Mouse (Mus musculus) olfactory bulb, adult 2 months (tissue): ENCODE results near the gene Esr2. TPM values are rescaled to one million over a fixed set of nuclear protein-coding genes. Genes with fewer than 3 reads are reported as not detected.
"Not testable (repeated sequence)": the region's sequence is repeated elsewhere in the genome, so short reads cannot be mapped to it uniquely, and the experiment has no call there.

ENCODE experiments used
- H3K27ac ChIP-seq: fragments of 200-500 bp; 2 replicates; pipeline ENCODE4 v1.5.1; 2012; ENCODE audit warnings: low read depth, low read length; ENCODE audit not compliant: insufficient read depth
- H3K4me1 ChIP-seq: fragments of 200-500 bp; 2 replicates; pipeline ENCODE4 v1.6.1; 2012; ENCODE audit warnings: low read length; ENCODE audit not compliant: control insufficient read depth, insufficient read depth
- H3K4me3 ChIP-seq: fragments of 200-500 bp; 2 replicates; pipeline ENCODE4 v1.5.1; 2012; ENCODE audit warnings: mild to moderate bottlenecking, low read depth, low read length, moderate library complexity; ENCODE audit not compliant: insufficient read depth
- CTCF ChIP-seq: fragments of 200-500 bp; IDR thresholded peaks from 2 replicates; pipeline ENCODE4 v1.5.1; 2012; ENCODE audit warnings: low read depth, mild to moderate bottlenecking, low read length, moderate library complexity; ENCODE audit not compliant: insufficient read depth
- POLR2A ChIP-seq: fragments of 200-500 bp; IDR thresholded peaks from 2 replicates; pipeline ENCODE4 v1.6.1; 2012; ENCODE audit warnings: mild to moderate bottlenecking, low read depth, low read length, moderate library complexity; ENCODE audit not compliant: insufficient read depth
- WGBS: fragments of 180-500 bp; shearing (Covaris S2); methylation state at CpG from one replicate; pipeline ENCODE4 v1.1.7; 2018; 5-methylcytosine and 5-hydroxymethylcytosine counted together
- polyA plus RNA-seq: library from polyadenylated mRNA; stranded (reverse); fragments of >200 nt; gene quantifications from 2 replicates; pipeline ENCODE4 v1.2.4, GENCODE M21; 2012; ENCODE audit warnings: low replicate concordance; ENCODE audit not compliant: missing spikeins, insufficient read depth, insufficient read length

Esr2 gene
- not detected in 2 replicates for polyA plus RNA-seq

DNA sequence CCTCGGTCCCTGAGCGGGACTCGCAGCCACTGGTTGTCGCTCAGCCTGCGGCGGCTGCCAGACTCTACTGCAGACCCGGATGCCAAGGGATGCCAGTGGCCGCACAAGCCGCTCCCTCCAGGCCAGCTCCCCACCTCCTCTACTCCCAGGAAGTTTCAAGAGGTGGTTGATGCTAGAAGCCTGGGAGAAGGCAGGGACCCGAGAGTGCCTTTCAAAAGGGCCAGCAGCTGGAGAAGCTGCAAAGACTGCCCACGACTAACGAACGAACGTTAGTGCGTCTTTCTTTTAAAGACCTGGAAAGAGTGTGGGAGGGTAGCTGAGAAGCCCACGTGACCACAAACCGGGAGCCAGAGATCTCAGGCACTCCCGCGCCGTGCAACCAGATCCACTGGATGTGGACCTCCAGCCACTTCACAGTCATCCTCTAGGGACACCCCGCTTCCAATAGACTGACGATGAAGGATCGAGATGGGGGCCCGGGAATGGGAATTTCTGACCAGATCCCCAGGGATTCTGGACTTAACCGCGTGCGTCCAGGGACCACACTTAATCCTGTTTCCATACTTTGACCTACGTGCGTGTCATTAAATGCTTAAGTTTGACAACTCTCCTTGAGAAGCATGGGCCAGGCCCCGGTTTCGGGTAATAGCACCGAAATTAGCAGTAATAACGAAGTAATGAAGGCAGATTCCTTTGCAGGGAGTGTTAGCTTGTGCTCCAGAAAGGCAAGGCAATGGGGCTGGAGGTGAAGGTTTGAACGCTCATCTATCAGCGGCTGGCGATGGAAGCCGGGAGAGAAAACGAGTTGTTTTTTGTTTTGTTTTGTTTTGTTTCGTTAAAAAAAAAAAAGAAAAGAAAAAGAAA is at the start of gene Esr2:
Gene Esr2, minus strand, starts transcription at position 260 of the 864 bp plus-strand sequence.
- 2% methylated on average over 39 of the region's 39 CpGs for WGBS
- H3K4me3 ChIP-seq, result peak within 1 kb of the TSS; percentile 38
- H3K4me1 ChIP-seq, result peaks cover 6% of the 10 kb centered on the region; the same call in 1 of the 2 replicates
- H3K27ac ChIP-seq, result no peak within 1 kb of the TSS
- no peak for TF ChIP-seq CTCF
- no peak for TF ChIP-seq POLR2A

DNA sequence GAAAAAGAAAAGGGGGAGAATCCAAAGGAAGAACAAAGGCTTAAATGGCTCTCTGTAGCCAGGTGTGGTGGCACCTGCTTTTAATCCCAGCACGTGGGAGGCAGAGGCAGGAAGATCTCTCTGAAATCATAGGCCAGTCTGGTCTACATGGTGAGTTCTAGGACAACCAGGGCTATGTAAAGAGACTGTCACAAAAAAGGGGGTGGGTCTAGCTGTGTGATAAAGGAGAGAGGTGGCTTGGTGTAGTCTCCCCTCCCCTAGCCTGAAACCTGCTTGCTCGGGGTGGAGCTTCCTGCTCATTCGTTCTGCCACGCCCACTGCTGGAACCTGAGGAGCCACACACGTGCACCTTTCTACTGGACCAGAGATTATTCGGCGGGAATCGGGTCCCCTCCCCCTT is 45.0 kb upstream of the Esr2 start:
- 69% methylated on average over 4 of the region's 8 CpGs for WGBS
- H3K4me1 ChIP-seq, result not testable (repeated sequence)

DNA sequence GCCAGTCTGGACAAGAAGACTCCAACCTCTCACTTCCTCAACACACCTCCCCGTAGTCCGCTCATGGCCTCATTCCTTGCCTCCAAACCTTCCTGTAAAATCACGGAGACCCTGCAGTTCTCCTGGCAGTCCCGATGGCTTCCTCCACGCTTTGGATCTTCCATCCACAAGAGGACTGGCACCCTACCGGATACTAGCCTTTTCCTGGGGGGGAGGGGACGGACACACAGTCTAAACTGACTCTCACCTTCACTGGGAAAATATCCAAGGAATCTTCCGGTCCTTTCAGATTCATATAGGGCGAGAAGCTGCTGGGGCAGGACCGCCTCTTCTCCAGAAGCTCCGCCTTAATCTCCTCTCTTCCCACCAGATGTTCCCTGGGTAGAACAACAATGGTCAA is 39.7 kb upstream of the Esr2 start:
- TF ChIP-seq POLR2A (no peak), CTCF (no peak)
- Histone ChIP-seq H3K27ac (no peak overlapping the region), H3K4me3 (no peak overlapping the region), H3K4me1 (no peaks in the 10 kb centered on the region)
- 78% methylated on average over 11 of the region's 11 CpGs for WGBS

More for the DNA sequence above, 45.0 kb upstream of the Esr2 start:
- not testable (repeated sequence) for H3K27ac ChIP-seq, H3K4me3 ChIP-seq

DNA sequence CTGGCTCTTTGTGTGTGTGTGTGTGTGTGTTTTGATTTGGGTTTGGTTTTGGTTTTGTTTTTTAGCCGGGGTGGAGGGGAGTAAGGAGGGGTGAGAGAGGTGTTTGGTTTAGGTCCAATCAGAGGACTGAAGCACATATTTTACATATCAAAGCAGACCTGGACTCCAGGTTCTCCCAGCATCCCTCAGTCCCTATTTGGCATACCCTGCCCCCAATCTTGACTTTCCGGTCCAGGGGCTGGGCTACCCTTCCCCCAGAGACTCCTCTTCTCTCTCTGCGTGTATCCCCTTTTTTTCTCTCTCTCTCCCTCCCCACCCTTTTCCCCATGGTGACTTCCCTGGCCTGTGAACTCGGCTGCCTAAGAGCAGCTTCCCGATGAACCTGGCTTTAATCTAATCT is 38.1 kb upstream of the Esr2 start:
- Histone ChIP-seq H3K27ac (no peak overlapping the region), H3K4me1 (no peaks in the 10 kb centered on the region), H3K4me3 (no peak overlapping the region)
- WGBS, result 53% methylated on average over 5 of the region's 5 CpGs
- TF ChIP-seq CTCF, result no peak
- no peak for TF ChIP-seq POLR2A

DNA sequence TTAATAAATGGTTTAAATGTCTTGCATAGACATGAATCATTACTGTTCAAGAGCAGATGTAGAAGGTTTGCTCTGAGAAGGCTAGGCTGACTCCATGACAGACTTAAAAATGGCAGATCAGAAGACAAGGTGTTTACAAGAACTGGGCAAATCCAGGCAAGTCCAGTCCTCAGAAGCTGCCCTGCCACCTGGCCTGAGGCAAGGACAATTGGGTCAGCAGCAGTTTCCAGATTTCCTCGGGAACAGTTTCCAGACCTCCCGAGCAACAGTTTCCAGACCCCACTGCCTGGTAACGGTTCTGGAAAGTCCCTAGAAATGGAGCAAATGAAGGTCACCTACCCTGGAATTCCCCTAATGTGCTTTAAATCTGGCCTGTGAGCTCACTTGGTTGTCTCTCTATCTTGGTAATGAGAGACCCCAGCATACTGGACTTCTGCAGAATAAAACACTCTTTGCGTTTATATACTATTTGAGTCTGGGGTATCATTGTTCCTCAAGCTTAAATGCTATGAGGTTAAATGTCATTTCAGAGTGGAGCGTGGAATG is 32.4 kb upstream of the Esr2 start:
- no peaks in the 10 kb centered on the region for H3K4me1 ChIP-seq
- 92% methylated on average over 5 of the region's 5 CpGs for WGBS
- TF ChIP-seq POLR2A, result no peak
- H3K27ac ChIP-seq, result no peak overlapping the region
- H3K4me3 ChIP-seq, result no peak overlapping the region

DNA sequence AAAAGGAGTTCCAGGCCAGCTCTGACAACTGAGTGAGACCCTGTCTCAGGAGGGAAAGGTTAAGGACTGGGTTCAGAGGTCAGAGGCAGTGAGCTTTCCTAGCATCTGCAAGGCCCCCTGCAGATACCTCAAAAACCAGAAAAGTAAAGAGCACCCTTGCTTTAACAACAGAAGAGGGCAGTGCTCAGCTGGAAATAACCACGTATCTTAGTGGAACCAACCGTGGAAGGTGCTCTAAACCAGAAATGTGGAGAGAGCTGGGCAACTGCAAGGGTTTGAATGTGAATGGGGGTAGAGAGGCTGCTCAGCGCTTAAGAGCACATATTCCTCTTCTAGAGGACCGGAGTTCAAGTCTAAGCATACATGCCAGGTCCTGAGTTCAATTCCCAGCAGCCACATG is 23.3 kb upstream of the Esr2 start:
- WGBS, result 85% methylated on average over 4 of the region's 4 CpGs
- TF ChIP-seq POLR2A (no peak), CTCF (no peak)

DNA sequence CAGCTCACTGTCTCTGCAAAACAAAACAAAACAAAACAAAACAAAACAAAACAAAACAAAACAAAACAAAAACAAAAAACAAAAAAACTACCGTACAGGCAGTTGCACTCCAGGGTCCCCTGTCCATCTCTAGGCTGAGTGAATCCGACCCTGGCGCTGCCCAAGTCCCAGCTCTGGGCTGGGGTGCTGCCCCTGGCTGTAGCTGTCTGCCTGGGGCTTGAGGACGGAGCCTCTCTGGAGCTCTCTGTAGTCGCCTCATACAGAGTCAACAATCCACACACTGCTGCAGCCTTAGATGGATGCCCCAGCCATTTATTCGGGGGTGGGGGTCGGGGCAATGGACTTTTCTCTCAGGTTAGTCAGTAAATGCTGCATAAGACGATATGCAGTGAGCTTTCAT is 20.0 kb upstream of the Esr2 start:
- WGBS, result 50% methylated on average over 8 of the region's 8 CpGs
- TF ChIP-seq CTCF, result no peak
- TF ChIP-seq POLR2A, result no peak
- no peak overlapping the region for H3K4me3 ChIP-seq
- no peak overlapping the region for H3K27ac ChIP-seq
- H3K4me1 ChIP-seq, result peaks cover 2% of the 10 kb centered on the region

More for the DNA sequence above, 23.3 kb upstream of the Esr2 start:
- Histone ChIP-seq H3K27ac (no peak overlapping the region), H3K4me3 (no peak overlapping the region), H3K4me1 (peaks cover 2% of the 10 kb centered on the region)

DNA sequence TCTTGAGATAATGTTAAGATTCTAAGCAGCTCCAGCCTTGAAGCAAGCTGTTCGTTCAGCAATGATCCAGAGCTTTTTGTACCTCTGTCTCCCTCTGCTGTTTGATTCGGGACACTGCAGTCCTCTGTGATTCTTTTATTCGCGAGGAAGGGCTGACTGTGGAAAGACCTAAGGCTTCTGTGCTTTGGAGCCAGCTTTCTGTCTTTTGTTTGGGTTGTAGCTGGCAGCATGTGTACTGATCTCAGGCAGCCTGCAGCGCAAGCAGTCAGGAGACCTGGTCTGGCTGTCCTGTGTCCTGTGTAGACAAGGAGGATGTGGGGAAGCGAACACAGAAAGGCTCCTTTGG is 19.6 kb upstream of the Esr2 start:
- Histone ChIP-seq H3K27ac (no peak overlapping the region), H3K4me1 (peaks cover 2% of the 10 kb centered on the region), H3K4me3 (no peak overlapping the region)
- TF ChIP-seq POLR2A (no peak), CTCF (peak; percentile 31; the same call in 1 of the 2 replicates)
- WGBS, result 7% methylated on average over 6 of the region's 6 CpGs

DNA sequence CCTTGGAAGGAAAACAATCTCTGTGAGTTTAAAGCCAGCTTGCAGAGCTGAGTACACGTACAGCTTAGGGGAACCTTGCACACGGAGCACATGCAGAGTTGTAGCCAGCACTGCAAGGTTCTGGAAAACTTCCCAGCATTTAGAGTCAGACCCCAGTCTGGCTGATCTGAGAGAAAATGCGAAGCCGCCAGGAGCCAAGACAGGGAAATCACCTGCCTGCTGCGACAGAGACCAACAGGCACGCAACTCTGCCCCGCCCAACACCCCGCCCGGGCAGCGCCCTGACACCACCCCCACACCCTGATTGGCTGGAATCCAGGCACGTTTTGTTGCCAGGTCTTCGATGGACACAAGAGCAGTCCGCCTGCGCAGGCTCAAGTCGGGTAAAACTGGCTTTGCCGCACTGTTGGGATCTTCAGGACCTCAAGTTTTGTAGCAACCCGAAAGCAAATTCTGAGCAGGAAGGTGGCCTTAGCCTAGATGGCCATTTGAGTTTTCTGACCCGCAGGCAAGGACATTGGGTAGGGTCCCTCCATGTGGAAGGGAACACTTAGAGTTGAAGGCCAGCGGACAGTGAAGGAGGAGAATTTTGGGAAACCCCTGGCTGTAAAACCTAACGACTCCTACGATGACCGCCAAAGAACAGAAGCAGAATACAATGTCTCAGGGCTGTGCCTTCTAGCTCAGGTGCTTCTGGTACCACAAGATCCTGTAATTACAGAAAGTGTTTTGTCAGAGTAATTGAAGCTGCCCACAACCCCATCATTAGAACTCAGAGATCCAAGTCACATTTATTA is 19.1 kb upstream of the Esr2 start:
- Histone ChIP-seq H3K27ac (no peak overlapping the region), H3K4me3 (peak overlapping the region; percentile 34), H3K4me1 (peaks cover 2% of the 10 kb centered on the region)
- WGBS, result 1% methylated on average over 22 of the region's 22 CpGs
- TF ChIP-seq CTCF (no peak), POLR2A (no peak)
